Comparison of ENCODE assay signal across 11 mouse cellular contexts in genomic region chr8:86853989-86854373, GRCm38 (mm10).
"Had no signal": no experiment of that assay in that cellular context is flagged by ENCODE, and none has a peak within 500 bp of the region (broad histone marks: within the 10 kb centered on the region; RNA-seq: fewer than 3 reads in every experiment).

No protein-coding gene starts in this region.

- H3K27ac ChIP-seq: kidney, embryonic 15.5 days; limb, embryonic 15.5 days; liver, embryonic 12.5 days; midbrain, embryonic 15.5 days had no signal

- ATAC-seq: liver, embryonic 12.5 days; midbrain, embryonic 15.5 days had no signal

- H3K9ac ChIP-seq: kidney, embryonic 15.5 days; limb, embryonic 15.5 days; liver, embryonic 12.5 days; lung, embryonic 14.5 days; midbrain, embryonic 15.5 days had no signal

- DNase-seq: kidney, adult 18-20 months; layer of hippocampus, postnatal 36 days; lung, embryonic 14.5 days; lung, postnatal 14 days; right cerebral cortex, adult 18-20 months; right cerebral cortex, postnatal 25 days; thymus, postnatal 36 days had no signal

- H3K4me3 ChIP-seq: kidney, embryonic 15.5 days; limb, embryonic 15.5 days; liver, embryonic 12.5 days; midbrain, embryonic 15.5 days had no signal

- H3K36me3 ChIP-seq: midbrain, embryonic 15.5 days had no signal

- H3K9me3 ChIP-seq: kidney, embryonic 15.5 days; limb, embryonic 15.5 days; liver, embryonic 12.5 days; midbrain, embryonic 15.5 days had no signal

- H3K4me1 ChIP-seq: kidney, embryonic 15.5 days had no signal

- H3K4me2 ChIP-seq: kidney, embryonic 15.5 days; limb, embryonic 15.5 days; liver, embryonic 12.5 days; lung, embryonic 14.5 days; midbrain, embryonic 15.5 days had no signal

- H3K27me3 ChIP-seq: kidney, embryonic 15.5 days; limb, embryonic 15.5 days; liver, embryonic 12.5 days; midbrain, embryonic 15.5 days had no signal
